Mouse (Mus musculus) kidney, postnatal 0 days (tissue): ENCODE measurements around the gene Vezf1. TPM values are rescaled to one million over a fixed set of nuclear protein-coding genes. Genes with fewer than 3 reads are reported as not detected.

Source experiments
- ATAC-seq: fragments of 200-750 bp; cut with Nextera tagmentation; replicated peaks from 2 replicates; pipeline ENCODE4 v1.8.0; 2017; ENCODE audit warnings: low read depth, moderate number of reproducible peaks, moderate TSS enrichment, moderate library complexity; ENCODE audit not compliant: low FRiP score
- DNase-seq: peaks from one replicate; pipeline ENCODE4 v3.0.0-alpha.2; 2016; ENCODE audit warnings: low spot score
- H3K27ac ChIP-seq: fragments of 300-500 bp; sonication (generic); 2 replicates; pipeline ENCODE4 v1.5.1; 2014; ENCODE audit warnings: mild to moderate bottlenecking
- H3K27me3 ChIP-seq: fragments of 300-500 bp; sonication (generic); 2 replicates; pipeline ENCODE4 v1.6.1; 2014; ENCODE audit warnings: low read length, mixed read lengths; ENCODE audit not compliant: insufficient read depth
- H3K36me3 ChIP-seq: fragments of 300-500 bp; sonication (generic); 2 replicates; pipeline ENCODE4 v1.6.1; 2014; ENCODE audit warnings: low read length, mixed read lengths; ENCODE audit not compliant: insufficient read depth
- H3K4me1 ChIP-seq: fragments of 300-500 bp; sonication (generic); replicated peaks from 2 replicates; pipeline ENCODE4 v1.6.1; 2014; ENCODE audit warnings: antibody characterized with exemption, low read length, mixed read lengths; ENCODE audit not compliant: insufficient read depth
- H3K4me2 ChIP-seq: fragments of 300-500 bp; sonication (generic); 2 replicates; pipeline ENCODE4 v1.6.1; 2014; ENCODE audit warnings: mild to moderate bottlenecking, low read length, moderate library complexity, mixed read lengths
- H3K4me3 ChIP-seq: fragments of 300-500 bp; sonication (generic); replicated peaks from 2 replicates; pipeline ENCODE4 v1.5.1; 2014; ENCODE audit warnings: low read depth, low read length
- H3K9ac ChIP-seq: fragments of 300-500 bp; sonication (generic); 2 replicates; pipeline ENCODE4 v1.6.1; 2014; ENCODE audit warnings: low read depth, low read length
- H3K9me3 ChIP-seq: fragments of 300-500 bp; sonication (generic); replicated peaks from 2 replicates; pipeline ENCODE4 v1.6.1; 2016; ENCODE audit warnings: low read length, inconsistent platforms, mixed read lengths
- CTCF ChIP-seq: IDR thresholded peaks from 2 replicates; pipeline ENCODE4 v1.5.1; 2016; ENCODE audit warnings: antibody characterized with exemption, low read depth, mild to moderate bottlenecking, moderate library complexity
- WGBS: fragments of 180-500 bp; shearing (Covaris S2); extraction: QIAGEN DNeasy Blood & Tissue Kit; methylation state at CpG from one replicate; pipeline ENCODE4 v1.1.7; 2014; 5-methylcytosine and 5-hydroxymethylcytosine counted together
- polyA plus RNA-seq: library from polyadenylated mRNA; unstranded; fragments of >200 nt; fragmentation: Nextera tagmentation; extraction: Ambion mirVana; gene quantifications from 2 replicates; pipeline ENCODE4 v1.2.1, GENCODE M21; 2015

Vezf1 gene
- polyA plus RNA-seq, 1 experiment from 2014 or later, result 39.8 TPM

DNA sequence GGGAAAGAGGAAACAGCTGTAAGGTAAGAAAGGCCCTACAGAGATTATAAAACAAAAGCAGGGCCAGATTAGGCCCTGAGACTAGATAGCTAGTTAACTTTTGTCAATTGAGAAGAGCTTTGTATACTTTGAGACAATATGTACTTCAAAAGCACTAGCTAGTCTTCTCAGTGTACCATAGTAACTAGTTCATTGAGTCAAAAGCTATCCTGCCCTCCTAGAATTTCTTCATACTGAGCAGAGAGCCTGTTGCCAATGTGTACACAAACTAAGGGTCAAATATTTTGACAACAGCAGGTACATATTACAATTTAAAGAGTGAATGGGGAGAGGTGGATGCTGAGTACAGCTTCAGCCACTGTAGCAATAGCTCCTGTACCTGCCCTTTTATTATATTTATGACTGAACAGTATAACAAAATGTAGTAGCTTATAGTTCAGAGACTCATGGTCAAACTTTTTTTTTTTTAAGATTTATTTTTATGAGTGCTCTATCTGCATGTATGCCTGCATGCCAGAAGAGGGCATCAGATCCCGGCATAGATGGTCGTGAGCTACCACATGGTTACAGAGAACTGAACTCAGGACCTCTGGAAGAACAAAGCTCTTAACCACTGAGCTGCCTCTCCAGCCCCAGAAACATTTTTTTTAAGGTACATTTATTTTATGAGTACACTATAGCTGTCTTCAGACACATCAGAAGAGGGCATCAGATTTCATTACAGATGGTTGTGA lies 6.0 kb upstream of the Vezf1 start:
- no peak for DNase-seq
- ATAC-seq, result no peak
- no peak overlapping the region for H3K9ac ChIP-seq
- H3K27ac ChIP-seq, result no peak overlapping the region
- H3K4me3 ChIP-seq, result no peak overlapping the region
- H3K4me2 ChIP-seq, result no peak overlapping the region
- H3K36me3 ChIP-seq, result no peaks in the 10 kb centered on the region
- WGBS, result 88% methylated on average over 2 of the region's 2 CpGs
- no peaks in the 10 kb centered on the region for H3K9me3 ChIP-seq
- H3K27me3 ChIP-seq, result no peaks in the 10 kb centered on the region
- peak; percentile 56 for TF ChIP-seq CTCF
- peaks cover under 1% of the 10 kb centered on the region; the same call in 1 of the 2 replicates for H3K4me1 ChIP-seq

- Histone ChIP-seq H3K36me3 (no peaks in the 10 kb centered on the region), H3K27ac (no peak overlapping the region), H3K9ac (no peak overlapping the region), H3K4me3 (no peak overlapping the region), H3K4me1 (peaks cover 14% of the 10 kb centered on the region), H3K9me3 (no peaks in the 10 kb centered on the region), H3K4me2 (no peak overlapping the region), H3K27me3 (no peaks in the 10 kb centered on the region)
- DNase-seq (no peak), ATAC-seq (no peak)
- no peak for TF ChIP-seq CTCF
These were observed 2.3 kb upstream of the Vezf1 start for GRCm38 (mm10) chr11:88065732-88066131.

DNA sequence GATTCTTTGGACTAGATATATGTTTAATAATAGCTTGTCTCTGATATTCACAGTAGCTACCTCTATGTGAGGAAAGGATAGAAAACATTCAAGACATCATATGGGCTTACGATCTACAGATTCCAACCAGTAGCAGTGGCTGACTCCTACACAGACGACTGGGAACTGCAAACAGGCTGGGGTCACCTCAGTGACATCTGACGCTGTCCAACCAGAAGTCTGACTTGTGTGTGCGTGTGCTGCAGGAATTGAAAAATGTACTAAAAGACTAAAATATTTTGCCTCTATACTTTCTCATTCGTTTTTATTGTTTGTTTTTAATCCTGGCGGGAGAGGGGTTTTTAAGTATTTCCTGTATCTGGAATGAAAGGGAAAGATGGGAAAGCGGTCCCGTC lies 891 bp upstream of the Vezf1 start:
- 1% methylated on average over 8 of the region's 8 CpGs for WGBS
- peak overlapping the region; percentile 98 for H3K27ac ChIP-seq
- H3K27me3 ChIP-seq, result no peaks in the 10 kb centered on the region
- peaks cover 24% of the 10 kb centered on the region for H3K4me1 ChIP-seq
- H3K36me3 ChIP-seq, result no peaks in the 10 kb centered on the region
- peak; percentile 74 for DNase-seq
- peak overlapping the region; percentile 100 for H3K4me3 ChIP-seq
- peak overlapping the region; percentile 98 for H3K9ac ChIP-seq
- no peaks in the 10 kb centered on the region for H3K9me3 ChIP-seq
- TF ChIP-seq CTCF, result no peak
- peak overlapping the region; percentile 90 for H3K4me2 ChIP-seq
- no peak for ATAC-seq

GRCm38 (mm10) chr11:88068411-88069245 lies 549 bp downstream of the Vezf1 start:
- under 1% methylated on average over 61 of the region's 92 CpGs for WGBS
- H3K4me2 ChIP-seq, result peak overlapping the region; percentile 90
- no peaks in the 10 kb centered on the region for H3K9me3 ChIP-seq
- H3K4me3 ChIP-seq, result peak overlapping the region; percentile 100
- H3K9ac ChIP-seq, result peak overlapping the region; percentile 98
- no peak for TF ChIP-seq CTCF
- peaks cover 24% of the 10 kb centered on the region for H3K4me1 ChIP-seq
- peak overlapping the region; percentile 98 for H3K27ac ChIP-seq
- DNase-seq, result peak; percentile 73
- no peaks in the 10 kb centered on the region for H3K27me3 ChIP-seq
- peak; percentile 72 for ATAC-seq
- peaks cover 7% of the 10 kb centered on the region for H3K36me3 ChIP-seq

DNA sequence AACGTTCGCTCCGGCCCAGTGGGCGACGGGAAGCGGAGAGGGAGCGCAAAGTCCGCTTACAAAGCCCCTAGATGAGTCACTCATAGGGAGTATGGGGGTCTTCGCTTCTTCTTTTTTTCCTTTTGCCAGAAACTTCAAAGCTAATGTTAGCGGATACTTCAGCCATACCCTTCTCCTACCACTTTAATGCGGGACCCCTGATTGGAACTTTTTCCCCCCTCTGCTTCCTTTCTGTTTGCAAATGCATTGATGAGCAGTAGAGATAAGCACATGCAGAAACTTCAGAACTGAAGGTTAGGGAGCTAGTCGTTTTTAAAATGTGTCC lies 1.1 kb downstream of the Vezf1 start:
- Histone ChIP-seq H3K9me3 (no peaks in the 10 kb centered on the region), H3K36me3 (peaks cover 9% of the 10 kb centered on the region), H3K4me2 (peak overlapping the region; percentile 90), H3K4me1 (peaks cover 24% of the 10 kb centered on the region), H3K4me3 (peak overlapping the region; percentile 100), H3K27me3 (no peaks in the 10 kb centered on the region), H3K27ac (peak overlapping the region; percentile 98), H3K9ac (peak overlapping the region; percentile 98)
- under 1% methylated on average over 12 of the region's 12 CpGs for WGBS
- no peak for TF ChIP-seq CTCF
- ATAC-seq, result no peak
- no peak for DNase-seq

GRCm38 (mm10) chr11:88070392-88070791 lies 2.3 kb downstream of the Vezf1 start:
- Histone ChIP-seq H3K4me3 (no peak overlapping the region), H3K4me1 (peaks cover 24% of the 10 kb centered on the region), H3K4me2 (peak overlapping the region; percentile 90), H3K36me3 (peaks cover 9% of the 10 kb centered on the region), H3K9ac (no peak overlapping the region), H3K27me3 (no peaks in the 10 kb centered on the region), H3K27ac (no peak overlapping the region), H3K9me3 (no peaks in the 10 kb centered on the region)
- DNase-seq (no peak), ATAC-seq (no peak)
- 29% methylated on average over 4 of the region's 4 CpGs for WGBS
- TF ChIP-seq CTCF, result no peak
